Mouse (Mus musculus) thymus, postnatal 10 days (tissue): ENCODE results near the gene Ptges3l.
"Not testable (repeated sequence)": the region's sequence is repeated elsewhere in the genome, so short reads cannot be mapped to it uniquely, and the experiment has no call there.

Source experiments
- DNase-seq, 2 experiments: peaks; one replicate each; pipeline ENCODE4 v3.0.0; 2021; ENCODE audit warnings: low spot score in 2 of 2

The Ptges3l gene

GRCm38 (mm10) chr11:101420148-101420547 is 5.0 kb downstream of the Ptges3l start:
- DNase-seq = no peak

- DNase-seq = no peak
Measured at GRCm38 (mm10) chr11:101419610-101420009, 5.5 kb downstream of the Ptges3l start.

- no peak for DNase-seq
Measured at GRCm38 (mm10) chr11:101418991-101419390, 6.1 kb downstream of the Ptges3l start.

GRCm38 (mm10) chr11:101417101-101417855 is 7.9 kb downstream of the Ptges3l start, which contains the start of gene Aarsd1:
Gene Aarsd1 (minus strand): TSS chr11:101417615.
- DNase-seq = peak; percentile 84 to 92

- DNase-seq = no peak
Measured at GRCm38 (mm10) chr11:101416433-101417100, 8.6 kb downstream of the Ptges3l start.

- no peak for DNase-seq
Measured at GRCm38 (mm10) chr11:101415306-101415705, 9.8 kb downstream of the Ptges3l start.

- peak; percentile 44 to 82 for DNase-seq
Measured at GRCm38 (mm10) chr11:101395110-101395509, 30.0 kb downstream of the Ptges3l start.

GRCm38 (mm10) chr11:101381817-101382216 is 43.3 kb downstream of the Ptges3l start:
- no peak for DNase-seq

- no peak for DNase-seq
Measured at GRCm38 (mm10) chr11:101378926-101379325, 46.2 kb downstream of the Ptges3l start.

- not testable (repeated sequence) for DNase-seq
Measured at GRCm38 (mm10) chr11:101378196-101378595, 46.9 kb downstream of the Ptges3l start.

GRCm38 (mm10) chr11:101374421-101374938 is 50.7 kb downstream of the Ptges3l start:
- DNase-seq = no peak

- DNase-seq = no peak
Measured at GRCm38 (mm10) chr11:101370141-101370540, 55.0 kb downstream of the Ptges3l start.
